Mouse (Mus musculus): ENCODE measurements at regions not wholly inside any gene's neighbourhood (a gene's known extent, or its start where the extent isn't known, plus 50 kb on each side); places are given as distances from the start of the nearest gene placed in this dataset.

DNA sequence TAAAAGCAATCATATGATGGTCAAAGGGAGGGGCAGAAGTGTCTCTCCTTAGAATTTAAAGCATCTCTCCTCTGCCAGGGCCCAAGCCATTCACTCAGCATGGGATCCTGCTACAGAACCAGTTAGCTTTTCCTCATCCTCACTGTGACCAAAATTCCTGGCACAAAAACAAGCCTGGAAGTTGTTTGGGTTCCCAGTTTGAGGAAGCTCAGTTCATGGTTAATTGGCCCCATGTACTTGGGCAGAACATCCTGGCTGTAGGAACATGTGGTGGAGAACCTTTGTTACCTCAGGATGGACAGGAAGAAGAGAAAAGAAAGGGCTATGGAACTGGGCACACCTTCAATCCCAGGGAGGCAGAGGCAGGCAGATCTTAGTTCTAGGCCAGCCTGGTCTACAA lies 52.4 kb upstream of the Mfge8 start:
- H3K4me3 ChIP-seq (ENCODE audit: insufficient read depth, low read depth, low read length) = no peak overlapping the region
- H3K27ac ChIP-seq (ENCODE audit: insufficient read depth, low read depth, low read length) = no peak overlapping the region
- DNase-seq = peak; percentile 19
- no peaks in the 10 kb centered on the region for H3K27me3 ChIP-seq (replicated peaks; ENCODE audit: control insufficient read depth, insufficient read depth, low read length)
- no peaks in the 10 kb centered on the region for H3K4me1 ChIP-seq (ENCODE audit: control insufficient read depth, insufficient read depth, low read length)
- H3K36me3 ChIP-seq (ENCODE audit: control insufficient read depth, insufficient read depth, low read length) = no peaks in the 10 kb centered on the region
- no peak for TF ChIP-seq CTCF (conservative IDR thresholded peaks at IDR 0.05; ENCODE audit: insufficient read depth, insufficient read length, low read depth, low read length)
- TF ChIP-seq POLR2A (IDR thresholded peaks at IDR 0.05; ENCODE audit: low read depth, low read length) = no peak

DNA sequence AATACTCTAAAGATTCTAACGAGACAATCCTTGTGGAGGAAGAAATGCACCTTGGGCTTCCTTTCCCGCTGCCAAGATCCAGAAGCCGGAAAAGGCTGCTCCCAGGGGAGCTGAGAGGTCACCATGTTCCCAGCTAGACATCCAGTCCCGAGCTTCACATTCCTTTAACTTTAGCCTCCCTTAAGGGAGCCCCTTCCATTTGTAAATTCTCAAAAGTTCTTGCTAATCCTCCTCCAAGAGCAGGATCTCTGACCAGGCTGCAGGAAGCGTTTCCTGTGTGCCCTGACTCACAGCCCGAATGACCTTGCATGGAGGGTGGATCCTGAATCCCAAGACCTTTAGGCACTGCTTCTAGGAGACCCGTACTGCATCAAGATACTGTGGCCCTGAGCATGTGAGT lies 53.5 kb upstream of the Mfge8 start:
- peak overlapping the region; percentile 79 for H3K27ac ChIP-seq (ENCODE audit: insufficient read depth, low read depth, low read length)
- no peak for TF ChIP-seq POLR2A (IDR thresholded peaks at IDR 0.05; ENCODE audit: low read depth, low read length)
- TF ChIP-seq CTCF (conservative IDR thresholded peaks at IDR 0.05; ENCODE audit: insufficient read depth, insufficient read length, low read depth, low read length) = no peak
- H3K36me3 ChIP-seq (ENCODE audit: control insufficient read depth, insufficient read depth, low read length) = no peaks in the 10 kb centered on the region
- H3K4me1 ChIP-seq (ENCODE audit: control insufficient read depth, insufficient read depth, low read length) = no peaks in the 10 kb centered on the region
- no peaks in the 10 kb centered on the region for H3K27me3 ChIP-seq (replicated peaks; ENCODE audit: control insufficient read depth, insufficient read depth, low read length)
- 41% methylated on average over 7 of the region's 7 CpGs for WGBS
- DNase-seq = peak; percentile 82
- H3K4me3 ChIP-seq (ENCODE audit: insufficient read depth, low read depth, low read length) = no peak overlapping the region

DNA sequence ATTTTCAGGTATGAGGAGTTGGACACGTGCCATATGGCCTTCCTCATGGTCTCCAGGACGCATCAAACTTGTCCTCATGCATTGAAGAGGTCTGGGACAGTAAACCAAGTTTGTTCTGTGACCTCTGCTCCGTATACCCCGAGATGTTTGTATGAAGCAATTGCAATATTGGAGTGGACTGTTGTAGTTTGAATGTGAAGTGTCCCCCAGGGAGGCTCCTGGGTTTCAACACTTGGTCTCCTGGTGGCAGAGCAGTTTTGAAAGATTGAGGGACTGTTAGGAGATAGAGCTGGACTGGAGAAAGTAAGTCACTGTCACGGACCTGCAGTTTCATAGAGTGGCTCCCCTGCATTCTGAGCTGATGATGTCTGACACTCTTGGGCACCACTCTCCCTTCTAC lies 54.6 kb upstream of the Mfge8 start:
- peak overlapping the region; percentile 79 for H3K27ac ChIP-seq (ENCODE audit: insufficient read depth, low read depth, low read length)
- TF ChIP-seq POLR2A (IDR thresholded peaks at IDR 0.05; ENCODE audit: low read depth, low read length) = no peak
- no peak for TF ChIP-seq CTCF (conservative IDR thresholded peaks at IDR 0.05; ENCODE audit: insufficient read depth, insufficient read length, low read depth, low read length)
- H3K4me3 ChIP-seq (ENCODE audit: insufficient read depth, low read depth, low read length) = no peak overlapping the region
- no peaks in the 10 kb centered on the region for H3K36me3 ChIP-seq (ENCODE audit: control insufficient read depth, insufficient read depth, low read length)
- DNase-seq = no peak
- no peaks in the 10 kb centered on the region for H3K4me1 ChIP-seq (ENCODE audit: control insufficient read depth, insufficient read depth, low read length)
- no peaks in the 10 kb centered on the region for H3K27me3 ChIP-seq (replicated peaks; ENCODE audit: control insufficient read depth, insufficient read depth, low read length)
- 81% methylated on average over 5 of the region's 5 CpGs for WGBS

DNA sequence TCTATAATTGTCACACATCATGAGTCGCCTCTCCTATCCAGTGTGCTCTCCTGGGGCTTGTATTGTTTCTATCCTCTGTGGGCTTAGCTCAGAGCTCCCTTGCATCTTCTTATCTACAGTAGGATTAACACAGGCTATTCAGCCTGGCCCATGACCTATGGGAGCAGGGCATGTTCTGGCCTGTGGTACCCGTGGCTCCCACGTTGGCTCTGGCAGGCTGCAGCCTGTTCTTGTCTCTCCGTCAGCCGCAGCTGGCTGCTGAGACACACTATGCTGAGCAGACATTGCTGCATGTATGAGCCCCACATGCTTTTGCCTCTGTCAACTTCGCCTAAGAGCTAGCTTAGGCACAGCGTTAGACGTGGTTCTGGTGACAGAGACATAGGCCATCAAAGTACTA lies 58.3 kb upstream of the Mfge8 start:
- no peak for TF ChIP-seq POLR2A (IDR thresholded peaks at IDR 0.05; ENCODE audit: low read depth, low read length)
- TF ChIP-seq CTCF (conservative IDR thresholded peaks at IDR 0.05; ENCODE audit: insufficient read depth, insufficient read length, low read depth, low read length) = no peak
- H3K27ac ChIP-seq (ENCODE audit: insufficient read depth, low read depth, low read length) = no peak overlapping the region
- no peaks in the 10 kb centered on the region for H3K27me3 ChIP-seq (replicated peaks; ENCODE audit: control insufficient read depth, insufficient read depth, low read length)
- no peak for DNase-seq
- H3K4me3 ChIP-seq (ENCODE audit: insufficient read depth, low read depth, low read length) = no peak overlapping the region
- 66% methylated on average over 8 of the region's 8 CpGs for WGBS
- H3K4me1 ChIP-seq (ENCODE audit: control insufficient read depth, insufficient read depth, low read length) = no peaks in the 10 kb centered on the region
- no peaks in the 10 kb centered on the region for H3K36me3 ChIP-seq (ENCODE audit: control insufficient read depth, insufficient read depth, low read length)

DNA sequence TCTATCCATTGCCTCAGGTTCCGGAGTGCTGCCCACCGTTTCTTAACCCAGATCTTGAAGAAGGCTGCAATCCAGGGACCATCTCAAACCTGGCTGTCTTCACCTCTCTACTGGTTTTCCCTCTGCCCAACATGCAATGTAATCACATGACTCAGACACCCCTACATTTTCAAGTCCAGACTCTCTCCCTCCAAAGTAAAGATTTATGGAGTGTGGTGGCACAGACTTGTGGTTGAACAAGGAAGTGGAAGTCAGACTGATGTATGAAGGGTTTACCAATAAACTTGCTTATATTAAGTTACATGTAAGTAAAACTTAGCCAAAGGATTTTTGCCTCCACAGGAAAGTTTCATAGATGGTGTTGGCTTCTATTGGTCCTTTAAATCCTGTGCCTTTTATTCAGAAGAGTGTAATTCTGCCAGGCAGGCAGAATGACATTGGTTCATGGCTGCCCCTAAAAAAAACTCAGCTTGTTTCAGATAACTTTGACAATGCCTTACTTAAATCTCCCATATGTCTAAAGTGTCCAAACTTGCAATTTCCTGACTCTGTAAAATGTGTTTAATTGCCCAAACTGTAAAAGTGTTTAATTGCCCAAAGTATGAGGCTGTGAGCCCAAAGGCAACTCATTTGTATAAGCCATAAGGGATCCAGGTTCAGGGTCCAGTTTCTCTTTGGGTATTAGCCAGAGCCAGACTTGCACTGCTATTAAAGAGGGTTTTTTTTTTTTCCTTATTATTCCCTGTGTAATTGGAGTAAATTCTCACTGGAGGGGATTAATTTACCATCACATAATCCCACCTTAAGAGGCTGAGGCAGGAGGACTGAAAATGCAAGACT lies 61.7 kb upstream of the Mfge8 start:
- no peaks in the 10 kb centered on the region for H3K4me1 ChIP-seq (ENCODE audit: control insufficient read depth, insufficient read depth, low read length)
- H3K4me3 ChIP-seq (ENCODE audit: insufficient read depth, low read depth, low read length) = no peak overlapping the region
- no peaks in the 10 kb centered on the region for H3K36me3 ChIP-seq (ENCODE audit: control insufficient read depth, insufficient read depth, low read length)
- no peak overlapping the region for H3K27ac ChIP-seq (ENCODE audit: insufficient read depth, low read depth, low read length)
- DNase-seq = no peak
- H3K27me3 ChIP-seq (replicated peaks; ENCODE audit: control insufficient read depth, insufficient read depth, low read length) = no peaks in the 10 kb centered on the region
- WGBS = 90% methylated on average over 2 of the region's 2 CpGs
- no peak for TF ChIP-seq POLR2A (IDR thresholded peaks at IDR 0.05; ENCODE audit: low read depth, low read length)

DNA sequence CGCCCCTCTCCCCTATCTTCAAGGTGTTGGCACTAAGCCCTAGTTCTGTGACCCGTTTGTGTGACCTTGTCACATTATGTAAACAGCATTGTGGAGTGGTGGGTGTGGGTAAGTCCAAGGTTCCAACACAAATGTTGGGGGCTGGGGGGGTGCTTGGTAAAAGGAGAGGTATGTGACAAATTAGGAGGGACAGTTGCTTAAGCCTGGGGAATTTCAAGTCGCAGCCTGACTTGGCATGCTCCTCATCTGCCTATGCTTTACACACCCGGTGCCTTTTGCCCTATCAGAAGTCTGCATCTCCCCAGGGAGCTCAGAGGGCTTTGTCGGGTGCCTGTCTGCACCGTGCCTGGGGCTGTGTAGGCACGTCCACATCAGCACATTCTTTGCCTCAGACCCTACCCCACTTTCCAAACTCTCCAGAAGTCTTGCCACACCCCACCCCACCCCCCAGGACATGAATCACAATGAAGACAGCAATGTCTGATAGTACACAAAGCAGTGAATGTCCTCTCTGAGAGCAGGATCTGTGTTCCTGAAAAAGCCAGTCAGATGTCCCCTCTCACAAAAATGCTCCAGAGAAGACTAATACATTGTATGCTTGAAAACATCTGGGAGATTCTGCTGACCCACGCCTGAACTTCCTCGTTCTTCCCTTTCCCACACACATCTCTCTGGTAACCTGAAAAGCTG lies 61.6 kb upstream of the Abhd2 start:
- Histone ChIP-seq H3K27me3 (replicated peaks; ENCODE audit: control insufficient read depth, insufficient read depth, low read length) (no peaks in the 10 kb centered on the region), H3K27ac (ENCODE audit: insufficient read depth, low read depth, low read length) (no peak overlapping the region), H3K4me1 (ENCODE audit: control insufficient read depth, insufficient read depth, low read length) (no peaks in the 10 kb centered on the region), H3K4me3 (ENCODE audit: insufficient read depth, low read depth, low read length) (no peak overlapping the region), H3K36me3 (ENCODE audit: control insufficient read depth, insufficient read depth, low read length) (no peaks in the 10 kb centered on the region)
- TF ChIP-seq POLR2A (IDR thresholded peaks at IDR 0.05; ENCODE audit: low read depth, low read length) (no peak), CTCF (conservative IDR thresholded peaks at IDR 0.05; ENCODE audit: insufficient read depth, insufficient read length, low read depth, low read length) (no peak)
- WGBS = 15% methylated on average over 9 of the region's 9 CpGs
- DNase-seq = peak; percentile 28

DNA sequence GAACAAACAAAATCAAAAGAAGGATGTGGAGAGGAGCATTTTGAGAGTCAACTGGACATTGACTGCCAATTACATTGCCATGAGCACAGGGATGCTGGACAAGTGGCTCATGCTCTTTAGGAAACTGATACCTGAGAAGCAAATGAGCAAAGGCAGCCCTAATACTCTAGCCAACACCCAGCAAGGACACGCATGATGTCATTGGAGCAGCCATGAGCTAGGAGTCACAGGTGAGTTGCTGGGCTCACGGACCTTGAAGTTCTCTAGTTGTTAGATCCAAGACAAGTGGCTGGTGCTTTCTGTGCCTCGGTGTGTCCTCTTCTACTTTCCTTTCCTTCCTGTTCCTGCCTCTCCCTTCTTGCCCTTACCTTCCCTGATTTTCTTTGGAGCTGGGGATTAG lies 60.8 kb upstream of the Abhd2 start:
- no peak for DNase-seq
- no peak overlapping the region for H3K4me3 ChIP-seq (ENCODE audit: insufficient read depth, low read depth, low read length)
- TF ChIP-seq POLR2A (IDR thresholded peaks at IDR 0.05; ENCODE audit: low read depth, low read length) (no peak), CTCF (conservative IDR thresholded peaks at IDR 0.05; ENCODE audit: insufficient read depth, insufficient read length, low read depth, low read length) (no peak)
- WGBS = 90% methylated on average over 3 of the region's 3 CpGs
- no peaks in the 10 kb centered on the region for H3K4me1 ChIP-seq (ENCODE audit: control insufficient read depth, insufficient read depth, low read length)
- H3K27me3 ChIP-seq (replicated peaks; ENCODE audit: control insufficient read depth, insufficient read depth, low read length) = no peaks in the 10 kb centered on the region
- H3K27ac ChIP-seq (ENCODE audit: insufficient read depth, low read depth, low read length) = no peak overlapping the region
- H3K36me3 ChIP-seq (ENCODE audit: control insufficient read depth, insufficient read depth, low read length) = no peaks in the 10 kb centered on the region
